Mouse (Mus musculus): ENCODE data around the gene Npcd. TPM values are rescaled to one million over a fixed set of nuclear protein-coding genes. Genes with fewer than 3 reads are reported as not detected.
A peak's percentile ranks its signal among the peaks of the same experiment; 100 is the strongest.

Npcd gene
- total RNA-seq, 2 experiments from 2014 or later: not detected

- no peak for ATAC-seq (replicated peaks; ENCODE audit: low FRiP score, low TSS enrichment, poor library complexity, severe bottlenecking)
Observed at GRCm38 (mm10) chr15:79777749-79778148, 56.3 kb downstream of the Npcd start, which contains the start of gene Dnal4. Gene Dnal4, minus strand, starts transcription at chr15:79777849.

DNA sequence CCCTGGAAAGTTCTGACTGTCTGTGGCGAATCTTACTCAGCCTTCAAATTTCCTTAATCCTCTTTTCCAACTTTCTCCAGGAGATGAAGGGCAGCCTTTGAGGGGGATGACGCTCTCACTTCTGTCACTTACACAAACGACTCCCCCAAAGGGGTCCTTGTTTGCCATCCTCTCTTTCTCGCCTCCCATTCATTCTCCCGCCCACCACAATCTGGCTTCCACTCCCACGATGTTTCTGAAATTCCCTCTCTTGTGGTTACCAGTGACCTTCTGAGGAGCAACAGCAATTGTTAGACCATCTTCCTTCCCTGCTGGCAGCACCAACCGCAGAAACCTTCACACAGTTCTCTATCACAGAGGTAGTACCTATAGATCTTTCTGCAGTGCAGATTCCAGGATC lies 58.4 kb downstream of the Npcd start:
- no peak for ATAC-seq (replicated peaks; ENCODE audit: low FRiP score, low TSS enrichment, poor library complexity, severe bottlenecking)

DNA sequence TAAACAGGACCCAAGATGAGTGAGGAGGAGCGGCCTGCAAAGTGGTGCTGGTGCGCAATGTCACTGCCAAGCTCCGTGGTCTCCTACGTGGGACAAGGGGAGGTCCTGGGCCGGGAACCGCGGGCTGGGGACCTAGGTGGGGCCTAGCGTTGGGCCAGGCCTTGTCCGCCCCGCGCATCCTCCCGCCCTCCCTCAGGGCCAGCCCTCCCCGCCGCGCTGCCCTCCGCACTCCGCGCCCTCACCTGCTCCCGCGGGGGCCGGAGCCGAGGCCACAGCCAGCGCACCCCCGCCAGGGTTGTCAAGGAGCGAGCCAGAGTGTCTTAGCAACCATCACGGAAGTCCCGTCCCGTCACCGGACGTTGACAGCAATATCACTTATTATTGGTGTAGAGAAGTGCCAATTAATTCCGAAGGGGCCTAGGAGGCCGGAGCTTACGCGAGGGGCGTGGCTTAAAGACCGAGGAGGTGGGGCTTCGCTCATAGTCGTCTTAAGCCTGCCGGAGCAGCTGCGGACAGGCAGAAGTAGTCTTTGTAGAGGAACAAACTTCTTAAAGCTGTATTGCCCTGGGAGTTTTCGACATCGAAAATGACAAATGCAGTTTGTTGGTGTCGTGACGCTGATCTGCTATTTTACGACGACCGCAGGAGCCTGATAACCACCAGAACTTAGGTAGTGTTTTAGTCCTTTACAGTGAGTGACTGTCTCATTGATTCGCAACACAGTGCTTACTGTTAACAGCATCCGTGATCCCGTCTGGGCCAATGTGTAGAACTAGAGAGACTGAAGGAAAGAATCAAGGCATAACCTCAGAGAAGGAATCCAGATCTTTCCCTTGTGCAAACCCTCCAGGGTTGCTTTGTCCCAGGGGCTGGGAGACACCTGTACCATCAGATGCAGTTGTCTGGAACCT lies 59.7 kb downstream of the Npcd start:
- ATAC-seq (replicated peaks; ENCODE audit: low FRiP score, low TSS enrichment, poor library complexity, severe bottlenecking): peak; percentile 98

DNA sequence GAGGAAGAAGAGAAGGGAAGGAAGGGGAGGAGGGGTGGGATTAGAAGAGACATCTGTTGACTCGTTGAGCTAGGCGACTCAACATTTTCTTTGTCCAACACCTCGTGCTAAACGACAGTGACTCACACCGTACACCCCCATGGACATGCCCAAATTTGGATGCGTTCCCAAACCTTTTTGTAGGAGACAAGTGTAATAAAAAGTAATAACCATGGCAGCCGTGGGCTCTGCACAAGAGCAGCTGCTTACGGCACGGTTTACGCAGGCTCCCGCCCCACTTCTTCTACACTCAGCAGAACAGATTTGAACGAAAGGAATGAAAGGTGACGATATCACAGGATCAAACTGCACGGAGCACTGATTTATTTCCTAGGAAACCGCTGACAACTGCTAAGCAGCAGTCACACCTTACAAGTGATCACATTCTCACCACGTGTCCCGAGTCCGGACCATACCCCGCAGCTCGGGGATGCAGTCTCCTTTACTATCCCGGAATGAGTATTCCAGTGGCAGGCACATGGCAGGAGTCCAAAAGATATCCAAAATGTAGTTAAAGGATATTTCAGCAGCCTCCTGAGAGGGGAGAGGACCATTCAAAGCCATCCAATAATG lies 63.3 kb downstream of the Npcd start:
- no peak for ATAC-seq (replicated peaks; ENCODE audit: low FRiP score, low TSS enrichment, poor library complexity, severe bottlenecking)

GRCm38 (mm10) chr15:79768302-79768701 lies 65.7 kb downstream of the Npcd start:
- ATAC-seq (replicated peaks; ENCODE audit: low FRiP score, low TSS enrichment, poor library complexity, severe bottlenecking): no peak

DNA sequence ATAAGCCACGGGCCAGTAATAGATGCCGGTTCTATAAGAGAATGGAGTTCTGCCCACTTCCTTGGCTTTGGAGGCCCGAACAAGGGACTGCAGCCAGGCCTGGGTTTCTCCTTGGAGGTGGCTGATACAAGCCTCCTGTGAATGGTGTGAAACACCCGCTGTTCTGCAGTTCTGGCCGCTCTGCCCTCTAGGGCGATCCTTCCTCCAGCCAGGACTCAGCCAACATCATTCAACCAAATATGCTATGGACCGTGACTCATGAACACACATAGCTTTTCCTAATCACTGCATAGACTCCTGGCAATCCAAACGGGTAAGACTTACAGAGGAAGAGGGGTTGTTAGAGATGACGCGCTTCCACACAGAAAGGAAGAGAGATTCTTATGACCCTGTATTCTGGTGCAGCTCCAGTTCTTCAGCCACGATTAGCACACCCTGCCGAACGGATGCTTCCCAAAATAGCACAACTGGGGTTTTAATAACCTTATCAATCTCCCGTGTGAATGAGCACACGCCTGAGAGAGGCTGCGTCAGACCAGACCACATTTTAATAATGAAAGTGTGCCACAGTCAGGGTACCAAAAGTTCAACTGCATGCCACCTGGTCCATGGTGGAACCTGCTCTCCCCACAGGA lies 66.6 kb downstream of the Npcd start:
- no peak for ATAC-seq (replicated peaks; ENCODE audit: low FRiP score, low TSS enrichment, poor library complexity, severe bottlenecking)

DNA sequence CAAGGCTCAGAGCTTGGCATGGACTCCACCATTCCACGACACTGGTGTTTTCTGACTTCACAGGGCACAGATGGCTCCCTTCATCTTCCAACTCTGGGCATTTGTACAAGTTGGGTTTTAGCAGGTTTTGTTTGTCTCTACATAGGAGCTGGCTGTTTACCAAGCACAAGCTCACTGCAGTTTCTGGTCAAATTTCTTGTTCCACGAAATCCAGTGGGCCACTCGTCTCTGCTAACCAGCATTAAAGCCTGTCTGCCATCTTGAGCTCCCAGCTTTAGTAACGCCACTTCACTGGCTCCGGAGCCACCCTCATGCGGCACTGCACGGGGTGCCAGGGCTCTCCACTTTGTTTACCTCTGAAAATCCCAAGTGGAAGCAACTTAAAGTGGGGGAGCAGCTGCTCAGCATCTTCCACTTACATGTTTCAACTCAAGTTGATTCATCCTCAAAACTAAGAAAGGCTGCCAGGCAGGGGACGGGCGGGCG lies 67.4 kb downstream of the Npcd start:
- ATAC-seq (replicated peaks; ENCODE audit: low FRiP score, low TSS enrichment, poor library complexity, severe bottlenecking): no peak

DNA sequence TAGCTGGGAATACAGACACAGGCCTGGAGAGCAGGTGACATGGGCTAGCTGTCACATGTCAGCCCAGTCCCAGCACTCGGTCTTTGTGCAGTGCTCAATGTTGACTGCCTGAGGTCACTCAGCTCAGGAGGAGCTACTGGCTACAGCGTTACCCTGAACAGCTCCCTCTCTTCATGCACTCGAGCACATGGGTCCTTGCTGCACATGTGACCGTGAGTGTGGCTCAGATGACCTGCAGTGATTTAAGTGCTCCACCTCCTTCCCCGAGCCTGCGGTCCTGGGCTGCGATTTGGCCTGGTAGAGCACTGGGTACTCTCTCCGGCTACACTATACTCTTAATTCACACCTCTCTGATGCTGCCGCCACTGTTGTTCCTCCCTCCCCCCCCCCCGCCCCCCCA lies 67.9 kb downstream of the Npcd start:
- no peak for ATAC-seq (replicated peaks; ENCODE audit: low FRiP score, low TSS enrichment, poor library complexity, severe bottlenecking)

DNA sequence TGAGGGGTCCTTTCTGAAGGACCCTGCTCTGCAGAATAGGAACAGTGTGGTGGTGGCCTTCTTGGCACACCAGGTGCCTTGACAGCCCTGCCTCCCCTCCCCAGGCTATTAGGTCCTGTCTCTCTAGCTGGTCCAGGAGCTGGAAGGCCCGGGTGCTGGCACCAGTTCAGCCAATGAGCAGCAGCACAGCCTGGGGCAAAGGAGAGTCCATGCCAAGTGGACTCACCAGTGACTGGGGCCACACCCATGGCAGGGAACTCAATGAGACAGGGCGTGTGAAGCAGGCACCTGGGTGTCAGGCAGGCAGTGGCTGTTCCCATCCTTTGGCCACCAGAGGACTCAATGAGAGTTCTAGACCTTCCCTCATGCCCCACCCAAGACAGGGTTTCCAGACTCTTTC lies 68.7 kb downstream of the Npcd start:
- ATAC-seq (replicated peaks; ENCODE audit: low FRiP score, low TSS enrichment, poor library complexity, severe bottlenecking): no peak

GRCm38 (mm10) chr15:79764539-79765267 lies 69.3 kb downstream of the Npcd start:
- no peak for ATAC-seq (replicated peaks; ENCODE audit: low FRiP score, low TSS enrichment, poor library complexity, severe bottlenecking)

- ATAC-seq (replicated peaks; ENCODE audit: low FRiP score, low TSS enrichment, poor library complexity, severe bottlenecking): no peak
Observed at GRCm38 (mm10) chr15:79763601-79764246, 70.3 kb downstream of the Npcd start.

- ATAC-seq (replicated peaks; ENCODE audit: low FRiP score, low TSS enrichment, poor library complexity, severe bottlenecking): no peak
Observed at GRCm38 (mm10) chr15:79763001-79763400, 71.0 kb downstream of the Npcd start.

DNA sequence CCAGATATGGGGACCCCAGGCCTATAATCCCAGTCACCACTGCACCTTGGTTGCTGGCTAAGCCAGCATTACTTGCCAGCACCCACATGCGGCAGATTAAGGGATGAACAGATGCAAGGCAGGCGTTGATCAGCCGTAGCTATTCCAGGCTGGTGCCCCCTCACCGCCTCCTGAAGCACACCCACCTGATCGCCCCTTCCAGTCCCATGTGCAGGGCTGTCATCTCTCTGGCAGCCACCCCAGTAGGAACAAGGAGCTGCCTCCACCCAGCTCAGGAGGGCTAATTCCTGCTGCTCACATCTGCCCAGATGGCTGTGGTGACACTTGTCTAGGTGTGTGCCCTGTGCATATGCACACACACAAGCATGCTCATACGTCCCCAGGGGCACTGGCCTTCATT lies 73.1 kb downstream of the Npcd start:
- ATAC-seq (replicated peaks; ENCODE audit: low FRiP score, low TSS enrichment, poor library complexity, severe bottlenecking): no peak

GRCm38 (mm10) chr15:79757118-79757517 lies 76.9 kb downstream of the Npcd start:
- no peak for ATAC-seq (replicated peaks; ENCODE audit: low FRiP score, low TSS enrichment, poor library complexity, severe bottlenecking)

GRCm38 (mm10) chr15:79755977-79756625 lies 77.9 kb downstream of the Npcd start:
- ATAC-seq (replicated peaks; ENCODE audit: low FRiP score, low TSS enrichment, poor library complexity, severe bottlenecking): no peak

DNA sequence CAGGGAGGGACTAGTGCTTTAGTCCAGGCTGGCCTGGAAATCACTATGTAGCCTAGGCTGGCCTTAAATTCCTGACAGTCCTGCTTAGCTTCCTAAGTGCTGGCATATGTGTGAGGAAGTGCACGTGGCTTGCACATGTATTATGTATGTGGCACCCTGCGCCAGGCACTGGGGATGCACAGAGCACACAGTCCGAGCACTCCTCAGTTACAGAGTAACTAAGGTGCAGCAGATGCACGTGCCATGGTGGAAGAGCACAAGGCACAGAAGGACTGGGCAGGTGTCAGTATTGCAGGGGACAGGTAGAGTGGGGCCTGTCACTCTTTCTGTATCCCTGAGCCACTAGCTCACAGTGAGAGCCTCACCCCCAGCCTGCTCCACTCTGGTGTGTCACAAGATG lies 78.9 kb downstream of the Npcd start:
- no peak for ATAC-seq (replicated peaks; ENCODE audit: low FRiP score, low TSS enrichment, poor library complexity, severe bottlenecking)

GRCm38 (mm10) chr15:79753873-79754272 lies 80.2 kb downstream of the Npcd start:
- no peak for ATAC-seq (replicated peaks; ENCODE audit: low FRiP score, low TSS enrichment, poor library complexity, severe bottlenecking)

DNA sequence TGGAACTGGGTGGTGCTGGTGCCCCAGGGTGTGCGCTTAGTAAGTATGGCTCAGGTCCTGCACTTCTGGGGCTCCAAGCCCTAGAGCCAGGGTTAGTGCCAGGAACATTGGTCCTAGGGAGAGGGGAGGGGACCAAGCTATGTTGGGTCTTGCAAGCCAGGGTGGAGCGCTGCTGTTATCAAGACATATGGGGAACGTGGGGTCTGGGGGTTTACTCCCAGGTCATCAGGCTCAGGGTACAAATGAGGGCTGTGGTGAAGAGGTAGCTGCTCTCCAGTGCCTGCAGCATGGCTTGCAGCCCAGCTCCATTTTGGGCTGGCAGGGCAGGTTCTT lies 80.7 kb downstream of the Npcd start:
- ATAC-seq (replicated peaks; ENCODE audit: low FRiP score, low TSS enrichment, poor library complexity, severe bottlenecking): no peak; the same call in 1 of the 2 replicates

Data from megakaryocyte-erythroid progenitor cell, adult 5-6 weeks (primary cell).